Comparison of ENCODE assay signal across 11 mouse cellular contexts in the genomic region with DNA sequence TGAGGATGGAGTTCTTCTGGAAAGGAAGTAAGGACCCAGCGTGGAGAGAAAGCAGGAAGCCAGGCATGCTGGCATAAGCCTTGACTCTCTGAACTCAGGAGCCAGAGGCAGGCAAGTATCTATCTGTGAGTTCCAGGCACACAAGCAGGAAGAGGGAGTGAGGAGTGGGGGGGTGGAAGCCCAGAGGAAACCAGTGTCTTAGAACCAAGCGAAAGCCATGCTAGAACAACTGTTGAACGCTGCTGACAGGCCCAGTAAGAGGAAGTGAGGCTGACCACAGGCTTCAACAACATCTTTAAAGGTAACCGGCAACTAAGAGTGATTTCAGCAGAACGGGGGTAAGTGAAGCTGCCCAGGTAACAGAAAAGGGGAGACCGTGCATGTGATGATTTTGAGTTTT. TPM values are rescaled to one million over a fixed set of nuclear protein-coding genes. Genes with fewer than 3 reads are reported as not detected.
DNase-seq lines count a peak whose midpoint lies in the region; ATAC-seq and TF ChIP-seq lines count a peak whose summit lies in the region.
"Had no signal": no experiment of that assay in that cellular context is flagged by ENCODE, and none has a peak within 500 bp of the region (broad histone marks: within the 10 kb centered on the region; RNA-seq: fewer than 3 reads in every experiment).

No protein-coding gene starts in this region.

- intact Hi-C loops in gastrocnemius, adult 2 months (cut with DNase I): loop anchor here (10.0 kb wide), 1 partner anchor 249 kb away; no protein-coding TSS in a partner anchor

- DNase-seq in gastrocnemius, adult 2 months: no peak
- DNase-seq in gastrocnemius, postnatal 4 days (ENCODE audit: low spot score in 2 of 2): no peak
- DNase-seq in thymus, postnatal 25 days: peak; percentile 21
- no peak for DNase-seq in thymus, postnatal 4 days
- DNase-seq in lung, postnatal 10 days: peak; percentile 40
- DNase-seq in adrenal gland, postnatal 25 days: no peak
- no peak for DNase-seq in frontal cortex, adult 2 months (ENCODE audit: extremely low spot score in 1 of 2, low spot score in 1 of 2)
- DNase-seq: cerebellum, adult 8-10 months had no signal

- no peak overlapping the region for H3K4me2 ChIP-seq in stomach, embryonic 16.5 days (ENCODE audit: low read depth, low read length)

- H3K27me3 ChIP-seq in stomach, embryonic 16.5 days (ENCODE audit: control insufficient read depth, insufficient read depth, low read length): no peaks in the 10 kb centered on the region

- 81% methylated on average over 6 of the region's 6 CpGs for WGBS in stomach, embryonic 16.5 days

- H3K4me1 ChIP-seq in stomach, embryonic 16.5 days (ENCODE audit: control insufficient read depth, insufficient read depth, low read length): peaks cover 28% of the 10 kb centered on the region

- H3K4me3 ChIP-seq in gastrocnemius, adult 2 months: no peak overlapping the region
- H3K4me3 ChIP-seq in stomach, embryonic 16.5 days (replicated peaks; ENCODE audit: low read length): no peak overlapping the region
- H3K4me3 ChIP-seq: myocyte had no signal

- 0 out of 2 replicates have a peak overlapping the region, but pooled peaks have one; percentile 20 for H3K27ac ChIP-seq in gastrocnemius, adult 2 months
- H3K27ac ChIP-seq in stomach, embryonic 16.5 days (ENCODE audit: low read length): peak overlapping the region; percentile 14; the same call in 1 of the 2 replicates

- H3K36me3 ChIP-seq in stomach, embryonic 16.5 days (ENCODE audit: control insufficient read depth, insufficient read depth, low read length): no peaks in the 10 kb centered on the region

- H3K9ac ChIP-seq in stomach, embryonic 16.5 days (ENCODE audit: low read length): no peak overlapping the region

- H3K9me3 ChIP-seq in stomach, embryonic 16.5 days (replicated peaks; ENCODE audit: control insufficient read depth, low read length): no peaks in the 10 kb centered on the region

- TF ChIP-seq CTCF in gastrocnemius, adult 2 months (IDR thresholded peaks at IDR 0.05): no peak

- no peak for ATAC-seq in stomach, embryonic 16.5 days (ENCODE audit: insufficient read depth, low FRiP score)
- ATAC-seq: intestine, postnatal 0 days had no signal

RNA-seq across cellular contexts. Expression of a gene that starts 6.2 kb away (rescaled TPM):
- total RNA-seq in gastrocnemius, adult 2 months (2021): 10 to 100 TPM; 10.4 to 11.7 TPM
- total RNA-seq in gastrocnemius, postnatal 4 days (2021): 10 to 100 TPM; 11.3 to 11.7 TPM
- 17.9 and 20.1 TPM in 2 replicates for polyA plus RNA-seq in stomach, embryonic 16.5 days (2015; fragmentation: Nextera tagmentation; extraction: Ambion mirVana)
- total RNA-seq in adrenal gland, postnatal 25 days (2021): 17.1 and 24.6 TPM in 2 replicates
- polyA plus RNA-seq in frontal cortex, adult 2 months (2012; rRNA removed): 7.5 and 8.2 TPM in 2 replicates

RNA-seq across cellular contexts. Expression of a gene that starts 16.2 kb away (rescaled TPM):
- total RNA-seq in gastrocnemius, adult 2 months (2021): 10 to 100 TPM; 25.4 to 32.3 TPM
- total RNA-seq in gastrocnemius, postnatal 4 days (2021): 10 to 100 TPM; 20.8 to 23.7 TPM
- polyA plus RNA-seq in stomach, embryonic 16.5 days (2015; fragmentation: Nextera tagmentation; extraction: Ambion mirVana): 2.0 and 3.4 TPM in 2 replicates
- 20.9 and 23.0 TPM in 2 replicates for total RNA-seq in adrenal gland, postnatal 25 days (2021)
- 38.5 and 43.3 TPM in 2 replicates for polyA plus RNA-seq in frontal cortex, adult 2 months (2012; rRNA removed)

Comparison
In these comparisons a context has a peak if more than half of its experiments do, and no peak if none do; other contexts are left out.
1. DNase-seq: peak in thymus, postnatal 25 days (single experiment) and lung, postnatal 10 days (single experiment); none in gastrocnemius, adult 2 months (single experiment), gastrocnemius, postnatal 4 days (0 of 2), thymus, postnatal 4 days (single experiment), adrenal gland, postnatal 25 days (single experiment) and frontal cortex, adult 2 months (0 of 2).